11 mouse cellular contexts compared by ENCODE assay signal in genomic region chr16:44666431-44666997, GRCm38 (mm10). TPM values are rescaled to one million over a fixed set of nuclear protein-coding genes. Genes with fewer than 3 reads are reported as not detected.
A peak's percentile ranks its signal among the peaks of the same experiment; 100 is the strongest.
DNase-seq lines count a peak whose midpoint lies in the region; ATAC-seq lines count a peak whose summit lies in the region.
"Had no signal": no experiment of that assay in that cellular context is flagged by ENCODE, and none has a peak within 500 bp of the region (broad histone marks: within the 10 kb centered on the region; RNA-seq: fewer than 3 reads in every experiment).

No protein-coding gene starts in this region.

- no peak overlapping the region for H3K4me2 ChIP-seq in kidney, embryonic 15.5 days
- H3K4me2 ChIP-seq in forebrain, embryonic 14.5 days (ENCODE audit: low read length): no peak overlapping the region
- H3K4me2 ChIP-seq in neural tube, embryonic 15.5 days: no peak overlapping the region
- H3K4me2 ChIP-seq: heart, embryonic 11.5 days had no signal

- peak overlapping the region; percentile 51 for H3K27ac ChIP-seq in kidney, embryonic 15.5 days
- H3K27ac ChIP-seq in forebrain, embryonic 14.5 days (ENCODE audit: low read depth, low read length): peak overlapping the region; percentile 72
- peak overlapping the region; percentile 58; the same call in 1 of the 2 replicates for H3K27ac ChIP-seq in neural tube, embryonic 15.5 days (replicated peaks)
- H3K27ac ChIP-seq in heart, embryonic 10.5 days: no peak overlapping the region
- H3K27ac ChIP-seq: macrophage had no signal

- 30% methylated on average over 7 of the region's 7 CpGs for WGBS in kidney, embryonic 15.5 days
- 14% methylated on average over 7 of the region's 7 CpGs for WGBS in forebrain, embryonic 14.5 days
- 28% methylated on average over 7 of the region's 7 CpGs for WGBS in large intestine, adult 2 months
- WGBS in neural tube, embryonic 15.5 days: 8% methylated on average over 7 of the region's 7 CpGs
- WGBS in heart, embryonic 10.5 days: 63% methylated on average over 7 of the region's 7 CpGs

- peaks cover 28% of the 10 kb centered on the region for H3K4me1 ChIP-seq in kidney, embryonic 15.5 days
- peaks cover 36% of the 10 kb centered on the region for H3K4me1 ChIP-seq in forebrain, embryonic 14.5 days (ENCODE audit: control insufficient read depth, insufficient read depth, low read length)
- H3K4me1 ChIP-seq in neural tube, embryonic 15.5 days: peaks cover 26% of the 10 kb centered on the region
- peaks cover 6% of the 10 kb centered on the region for H3K4me1 ChIP-seq in heart, embryonic 10.5 days

- ATAC-seq in kidney, embryonic 15.5 days (replicated peaks; ENCODE audit: low FRiP score): peak; percentile 63
- peak; percentile 68 for ATAC-seq in forebrain, embryonic 14.5 days
- peak; percentile 84 for ATAC-seq in neural tube, embryonic 15.5 days (ENCODE audit: low FRiP score)

- no peaks in the 10 kb centered on the region for H3K36me3 ChIP-seq in kidney, embryonic 15.5 days
- H3K36me3 ChIP-seq in forebrain, embryonic 14.5 days (ENCODE audit: control insufficient read depth, insufficient read depth, low read length): no peaks in the 10 kb centered on the region
- no peaks in the 10 kb centered on the region for H3K36me3 ChIP-seq in neural tube, embryonic 15.5 days
- no peaks in the 10 kb centered on the region for H3K36me3 ChIP-seq in heart, embryonic 10.5 days

- no peaks in the 10 kb centered on the region for H3K27me3 ChIP-seq in kidney, embryonic 15.5 days
- no peaks in the 10 kb centered on the region for H3K27me3 ChIP-seq in forebrain, embryonic 14.5 days (replicated peaks; ENCODE audit: control insufficient read depth, insufficient read depth, low read length)
- no peaks in the 10 kb centered on the region for H3K27me3 ChIP-seq in neural tube, embryonic 15.5 days (replicated peaks)
- no peaks in the 10 kb centered on the region for H3K27me3 ChIP-seq in heart, embryonic 10.5 days (ENCODE audit: insufficient read depth, poor library complexity, severe bottlenecking)

- H3K9me3 ChIP-seq in kidney, embryonic 15.5 days (replicated peaks): no peaks in the 10 kb centered on the region
- H3K9me3 ChIP-seq in forebrain, embryonic 14.5 days (replicated peaks; ENCODE audit: control insufficient read depth, low read length): no peaks in the 10 kb centered on the region
- H3K9me3 ChIP-seq in neural tube, embryonic 15.5 days (replicated peaks): no peaks in the 10 kb centered on the region
- H3K9me3 ChIP-seq in heart, embryonic 10.5 days: no peaks in the 10 kb centered on the region

- DNase-seq in kidney, adult 18-20 months: no peak
- DNase-seq in forebrain, embryonic 14.5 days (ENCODE audit: low spot score): peak; percentile 85
- DNase-seq in large intestine, adult 2 months (ENCODE audit: low read depth, low spot score): peak; percentile 78
- DNase-seq in yolk sac, embryonic 10.5 days (ENCODE audit: low spot score): no peak
- DNase-seq in left cerebral cortex, adult 9 months (ENCODE audit: low spot score in 2 of 2): no peak
- DNase-seq in heart, embryonic 10.5 days (ENCODE audit: low spot score): no peak
- DNase-seq: adrenal gland, postnatal 25 days had no signal

- no peak overlapping the region for H3K9ac ChIP-seq in kidney, embryonic 15.5 days
- H3K9ac ChIP-seq in forebrain, embryonic 14.5 days (ENCODE audit: low read length): no peak overlapping the region
- H3K9ac ChIP-seq in neural tube, embryonic 15.5 days (replicated peaks): no peak overlapping the region

- no peak overlapping the region for H3K4me3 ChIP-seq in kidney, embryonic 15.5 days (replicated peaks)
- H3K4me3 ChIP-seq in forebrain, embryonic 14.5 days (ENCODE audit: low read depth, low read length): no peak overlapping the region
- H3K4me3 ChIP-seq in neural tube, embryonic 15.5 days (replicated peaks): no peak overlapping the region
- H3K4me3 ChIP-seq in heart, embryonic 10.5 days: no peak overlapping the region

RNA-seq across cellular contexts. Expression of gene Nepro, which starts 57.6 kb away (rescaled TPM):
- 10.5 and 11.3 TPM in 2 replicates for polyA plus RNA-seq in kidney, embryonic 15.5 days (2015; fragmentation: Nextera tagmentation; extraction: Ambion mirVana)
- polyA plus RNA-seq in forebrain, embryonic 14.5 days (2014; fragmentation: Nextera tagmentation; extraction: Ambion mirVana): 3.8 and 4.5 TPM in 2 replicates
- polyA plus RNA-seq in large intestine, adult 2 months (2012; rRNA removed): 2.5 and 3.6 TPM in 2 replicates
- polyA plus RNA-seq in neural tube, embryonic 15.5 days (2015; fragmentation: Nextera tagmentation; extraction: Ambion mirVana): 3.4 and 4.5 TPM in 2 replicates
- 8.7 and 9.3 TPM in 2 replicates for polyA plus RNA-seq in heart, embryonic 10.5 days (2016; fragmentation: Nextera tagmentation; extraction: Ambion mirVana)

Comparison
In these comparisons a context has a peak if more than half of its experiments do, and no peak if none do; other contexts are left out.
1. DNase-seq: peak in forebrain, embryonic 14.5 days (single experiment) and large intestine, adult 2 months (single experiment); none in kidney, adult 18-20 months (single experiment), yolk sac, embryonic 10.5 days (single experiment), left cerebral cortex, adult 9 months (0 of 2) and heart, embryonic 10.5 days (single experiment).
2. Peak in every context shown above with its lines, with median percentiles within 50 percentile points of each other: ATAC-seq.